Mouse (Mus musculus) thymus, adult 18-20 months (tissue): Measurements from ENCODE around the gene Tppp2.
"Not testable (repeated sequence)": the region's sequence is repeated elsewhere in the genome, so short reads cannot be mapped to it uniquely, and the experiment has no call there.

ENCODE experiments used
- DNase-seq, 2 experiments: peaks; one replicate each; pipeline ENCODE4 v3.0.0; 2022; ENCODE audit warnings: mixed read lengths in 2 of 2

Gene Tppp2

DNA sequence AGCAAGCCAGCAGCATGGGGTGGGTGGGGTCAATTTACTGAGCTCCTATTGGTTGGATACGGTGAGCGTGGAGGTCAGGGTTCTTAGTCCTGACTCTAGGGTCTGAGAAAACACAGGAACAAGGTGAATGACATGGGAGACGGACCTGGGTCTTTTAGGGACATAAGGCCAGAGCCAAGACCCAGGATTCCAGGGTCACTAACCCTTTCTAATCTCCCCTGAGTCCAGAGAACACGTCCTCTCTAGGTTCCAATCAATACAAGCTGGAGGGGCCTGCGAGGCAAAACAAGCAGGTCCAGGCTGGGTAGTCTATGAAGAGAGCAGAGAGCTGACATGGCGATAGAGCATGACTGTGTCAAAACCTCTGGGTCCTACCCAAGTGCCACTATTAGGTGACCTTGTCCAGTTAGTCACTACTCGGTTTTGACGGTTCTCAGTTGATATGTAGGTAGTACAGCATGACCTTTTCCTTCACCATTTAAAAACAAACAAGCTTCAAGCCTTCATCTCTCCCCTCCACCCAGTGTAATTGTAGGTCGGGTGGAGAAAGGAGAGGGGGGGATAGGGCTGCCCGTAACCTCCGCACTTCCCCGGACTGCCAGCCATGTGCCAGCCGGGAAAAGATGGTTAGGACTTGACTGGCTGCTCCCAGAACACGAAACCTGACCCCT lies 5.7 kb upstream of the Tppp2 start:
- DNase-seq = no peak

GRCm38 (mm10) chr14:51913062-51913959 lies 4.9 kb upstream of the Tppp2 start:
- DNase-seq = peak; percentile 94 to 95

GRCm38 (mm10) chr14:51913960-51914762 lies 4.1 kb upstream of the Tppp2 start, which contains the start of gene Ndrg2:
Gene Ndrg2, minus strand, starts transcription at chr14:51914158.
- peak; percentile 48 to 73 for DNase-seq

- DNase-seq = no peak
These were observed 3.2 kb upstream of the Tppp2 start for GRCm38 (mm10) chr14:51915030-51915429.

- no peak for DNase-seq
These were observed 1.7 kb upstream of the Tppp2 start for GRCm38 (mm10) chr14:51916539-51916938.

DNA sequence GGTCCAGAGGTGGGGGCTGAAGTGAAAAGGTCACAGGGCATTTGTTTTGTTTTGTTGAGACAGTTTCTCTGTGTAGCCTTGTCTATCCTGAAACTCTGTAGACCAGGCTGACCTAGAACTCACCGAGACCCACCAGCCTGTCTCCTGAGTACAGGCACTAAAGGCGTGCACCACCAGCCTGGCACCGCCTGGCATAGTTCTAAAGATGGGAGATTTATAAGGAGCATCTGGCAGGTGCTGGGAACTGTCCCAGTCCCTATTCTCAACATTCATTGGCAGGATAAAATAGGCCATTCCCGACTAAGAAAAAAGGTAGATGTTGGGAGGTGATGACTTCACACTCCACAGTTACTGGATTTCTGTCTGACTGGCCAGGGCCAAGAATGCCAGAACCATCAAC lies 741 bp downstream of the Tppp2 start:
- DNase-seq = no peak

DNA sequence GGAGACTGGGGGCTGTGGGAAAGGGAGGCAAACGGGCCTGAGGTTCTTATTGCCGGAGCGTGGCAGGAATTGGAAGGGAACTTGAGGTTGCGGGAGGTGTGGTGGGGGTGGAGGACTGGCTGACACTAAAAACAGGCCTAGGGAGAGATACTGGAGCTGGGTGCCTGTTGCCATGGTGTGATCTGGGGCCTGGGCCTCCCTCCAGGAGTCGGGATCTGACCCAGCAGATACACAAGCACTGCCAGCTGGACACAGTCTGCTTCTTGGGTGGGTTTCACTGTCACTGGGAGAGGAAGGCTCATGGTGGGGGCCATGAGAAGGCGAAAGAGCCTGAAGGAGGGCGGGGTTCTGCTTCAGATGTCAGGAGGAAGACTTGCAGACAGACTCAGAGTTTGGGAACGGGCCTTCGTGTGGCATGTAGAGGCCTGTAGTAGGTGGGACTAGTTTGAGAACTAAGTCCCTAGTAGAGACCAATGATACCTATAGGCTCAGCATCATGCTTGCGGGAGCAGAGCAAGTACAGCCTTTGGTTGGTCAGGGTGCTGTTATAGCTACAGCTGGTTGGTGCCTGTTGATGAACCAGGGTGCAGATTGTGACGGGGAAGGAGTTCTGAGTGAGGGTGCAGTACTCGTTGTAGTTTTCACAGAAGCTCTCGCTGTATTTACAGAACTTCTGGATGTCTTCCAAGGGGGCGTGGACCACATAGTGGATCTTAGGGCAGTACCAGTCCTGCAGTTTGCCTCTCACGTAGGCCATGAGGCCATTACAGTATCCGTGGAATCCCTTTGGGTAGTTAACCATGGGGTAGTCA lies 3.7 kb downstream of the Tppp2 start:
- no peak for DNase-seq

DNA sequence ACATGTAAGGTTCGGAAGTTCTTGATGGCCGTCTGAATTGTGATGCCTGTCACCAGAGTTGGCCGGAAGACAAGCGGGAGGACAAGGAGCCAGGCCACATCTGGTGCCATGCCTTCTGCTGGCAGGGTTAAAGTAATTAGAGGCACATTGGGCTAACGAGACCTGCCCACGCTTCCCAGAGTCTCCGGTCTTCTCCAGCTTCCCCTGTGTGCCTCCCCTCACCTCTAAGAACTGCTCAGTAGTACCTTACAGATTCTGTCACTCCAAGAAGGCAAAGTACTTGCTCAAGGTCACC lies 4.3 kb downstream of the Tppp2 start, which contains the start of gene Rnase13:
Gene Rnase13 (minus strand): TSS at position 203 of the 295 bp plus-strand sequence.
- no peak for DNase-seq

DNA sequence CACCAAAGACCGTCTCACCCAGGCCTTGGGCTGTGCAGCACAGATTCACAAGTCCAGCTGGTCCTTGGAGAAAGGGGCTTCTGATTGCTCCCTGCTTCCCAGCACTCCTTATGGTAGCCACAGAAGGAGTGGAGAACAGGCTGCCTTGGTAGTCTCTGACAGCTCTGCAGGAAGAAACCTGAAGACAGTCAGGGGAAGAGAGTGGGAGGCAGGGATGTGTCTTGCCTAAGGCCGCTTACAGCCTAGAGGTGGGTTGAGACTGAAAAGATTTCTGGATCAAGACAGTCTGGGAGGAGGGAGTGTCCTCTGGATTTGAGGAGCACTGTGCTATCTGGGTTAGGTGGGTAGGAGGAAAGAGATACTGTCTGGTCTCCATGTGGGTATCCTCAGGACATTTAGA lies 4.7 kb downstream of the Tppp2 start:
- no peak for DNase-seq

DNA sequence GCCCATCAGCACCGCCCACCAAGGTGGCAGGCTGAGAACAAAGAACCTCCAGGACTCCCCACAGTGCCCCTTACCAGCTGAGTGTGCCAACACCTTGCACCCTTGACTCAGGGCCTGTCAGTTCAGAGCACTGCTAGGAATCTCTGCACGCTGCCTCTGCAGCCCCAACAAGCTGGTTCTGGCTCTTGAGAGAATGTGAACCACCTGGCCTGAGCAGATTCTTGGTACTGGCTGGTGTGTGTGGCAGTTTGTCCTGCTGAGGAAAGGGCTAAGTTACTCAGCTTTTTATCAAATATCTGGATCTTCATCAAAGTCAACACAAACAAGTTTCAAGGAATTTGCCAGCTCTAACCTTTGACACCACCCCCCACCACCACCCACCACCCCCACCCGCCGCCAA lies 5.3 kb downstream of the Tppp2 start:
- no peak for DNase-seq

GRCm38 (mm10) chr14:51926930-51927329 lies 8.7 kb downstream of the Tppp2 start:
- not testable (repeated sequence) for DNase-seq

DNA sequence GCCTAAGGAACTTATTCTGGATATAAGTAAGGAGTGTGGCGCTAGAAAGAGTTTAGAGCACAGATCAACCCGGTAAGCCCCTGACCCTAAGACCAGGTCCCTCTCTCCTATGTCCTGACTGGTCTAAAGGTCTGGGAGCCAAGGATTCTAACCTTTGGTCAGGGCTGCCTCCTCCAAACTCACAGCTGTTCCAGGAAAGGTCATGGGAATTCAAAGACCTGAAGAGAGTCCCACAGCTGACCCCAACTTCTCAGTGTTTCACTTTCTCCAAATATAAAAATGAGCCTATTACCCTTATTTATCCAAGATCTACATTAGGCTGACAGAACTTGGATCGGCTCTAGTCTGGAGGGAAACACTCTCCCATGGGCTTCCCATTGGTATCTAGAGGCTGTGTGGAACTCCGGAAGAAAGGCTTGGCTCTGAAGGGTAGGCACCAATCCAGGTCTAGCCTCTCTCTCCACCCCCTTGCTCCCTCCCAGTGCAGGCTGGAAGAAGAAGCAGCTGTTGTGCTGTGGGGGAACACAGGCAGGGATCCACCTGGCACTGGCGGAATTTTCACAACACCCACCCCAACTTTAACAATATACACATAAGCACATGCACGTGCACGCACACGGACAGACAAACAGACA lies 11.2 kb downstream of the Tppp2 start:
- DNase-seq = no peak

DNA sequence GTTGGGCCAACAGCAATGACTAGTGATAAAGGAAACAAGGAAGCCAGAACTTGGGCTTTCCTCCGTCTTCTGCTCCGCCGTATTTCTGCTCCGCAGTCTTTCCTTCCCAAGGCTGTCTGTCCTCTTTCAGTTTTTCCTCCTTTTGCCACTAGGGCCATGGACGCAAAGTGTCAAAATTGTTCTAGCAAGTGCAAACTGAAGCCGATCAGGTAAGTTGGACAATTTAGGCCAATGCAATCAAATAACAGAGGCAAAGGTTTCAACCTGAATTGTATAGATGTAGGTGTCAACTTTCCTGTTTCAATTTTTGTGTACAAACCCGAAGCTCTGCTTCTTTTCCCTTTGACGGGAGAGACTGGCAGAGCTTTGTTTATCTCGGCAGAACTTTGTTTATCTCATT lies 11.7 kb downstream of the Tppp2 start:
- DNase-seq = no peak

GRCm38 (mm10) chr14:51930824-51931223 lies 12.6 kb downstream of the Tppp2 start:
- DNase-seq = peak in 1 of 2 experiments; percentile 26

- no peak for DNase-seq
These were observed 14.1 kb downstream of the Tppp2 start for GRCm38 (mm10) chr14:51932092-51933020.

DNA sequence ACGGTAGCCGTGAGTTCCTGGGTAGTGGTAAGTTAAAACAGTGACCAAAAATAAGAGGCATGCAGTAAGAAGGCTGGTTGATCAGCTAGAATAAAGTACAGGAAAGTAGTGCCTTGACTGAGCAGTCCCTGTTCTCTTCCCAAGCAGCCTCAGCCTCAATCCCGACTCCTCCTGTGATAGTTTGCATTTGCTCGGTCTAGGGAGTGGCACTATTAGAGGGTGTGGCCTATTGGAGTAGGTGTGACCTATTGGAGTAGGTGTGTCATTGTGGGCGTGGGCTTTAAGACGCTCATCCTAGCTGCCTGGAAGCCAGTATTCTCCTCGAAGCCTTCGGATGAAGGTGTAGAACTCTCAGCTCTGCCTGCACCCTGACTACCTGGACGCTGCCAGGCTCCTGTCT lies 20.8 kb downstream of the Tppp2 start:
- no peak for DNase-seq

GRCm38 (mm10) chr14:51940944-51941560 lies 22.8 kb downstream of the Tppp2 start:
- no peak for DNase-seq

DNA sequence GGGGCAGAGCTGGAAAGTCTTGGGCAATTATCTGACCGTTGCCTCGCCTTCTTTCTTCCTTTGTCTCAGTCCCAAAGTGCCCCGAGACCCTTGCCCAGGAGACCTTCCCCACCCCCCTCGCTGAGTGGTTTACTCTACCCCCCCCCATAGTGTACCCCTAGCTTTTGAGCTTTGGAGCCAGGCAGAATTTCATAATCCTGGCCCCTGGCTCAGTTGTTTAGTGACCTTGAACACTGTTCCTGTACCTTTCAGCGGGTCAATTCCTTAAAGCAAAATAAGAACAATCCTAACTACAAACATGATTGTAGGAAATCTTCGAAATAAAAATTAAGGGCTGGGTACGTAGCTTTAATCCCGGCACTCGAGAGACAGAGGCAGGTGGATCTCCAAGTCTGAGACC lies 23.4 kb downstream of the Tppp2 start:
- no peak for DNase-seq

- no peak for DNase-seq
These were observed 24.0 kb downstream of the Tppp2 start for GRCm38 (mm10) chr14:51942236-51942635.

DNA sequence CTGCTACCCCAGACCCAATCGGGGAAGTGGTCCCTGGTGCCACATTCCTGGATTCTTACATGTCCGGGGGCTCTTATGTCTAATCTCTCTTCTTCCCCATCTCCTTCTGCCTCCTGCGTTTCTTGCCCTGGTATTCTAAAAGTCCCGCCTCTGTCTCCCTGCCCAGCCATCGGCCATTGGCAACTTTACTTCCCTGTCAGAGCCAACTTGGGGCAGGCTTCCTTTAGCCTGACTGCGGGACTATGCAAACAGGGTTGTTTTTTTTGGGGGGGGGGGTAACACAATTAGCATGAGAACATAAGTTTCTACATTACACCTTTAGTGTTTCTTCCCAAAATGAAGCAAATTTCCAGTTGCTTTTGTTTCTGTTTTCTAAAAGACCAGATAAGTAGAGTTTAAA lies 25.1 kb downstream of the Tppp2 start:
- no peak for DNase-seq
